Mouse (Mus musculus) myocyte (in vitro differentiated cells): ENCODE measurements around the gene Sh3bp4.

Source experiments
- MAX ChIP-seq: IDR thresholded peaks from one replicate; pipeline ENCODE4 v1.6.1; 2011; ENCODE audit warnings: low read depth, mild to moderate bottlenecking, control low read depth
- MYOD1 ChIP-seq, 3 experiments: IDR thresholded peaks; one replicate each; pipeline ENCODE4 v1.6.1; 2011; ENCODE audit warnings: control low read depth in 2 of 3, low read depth in 2 of 3, mild to moderate bottlenecking in 2 of 3, moderate library complexity in 1 of 3; ENCODE audit not compliant: insufficient read length in 2 of 3, control insufficient read depth in 1 of 3
- MYOG ChIP-seq, 3 experiments: IDR thresholded peaks; one replicate each; pipeline ENCODE4 v1.6.1; 2011; ENCODE audit warnings: control low read depth in 2 of 3, low read depth in 2 of 3, mild to moderate bottlenecking in 2 of 3; ENCODE audit not compliant: insufficient read length in 2 of 3, control insufficient read depth in 1 of 3, insufficient read depth in 1 of 3
- POLR2A ChIP-seq: IDR thresholded peaks from one replicate; pipeline ENCODE4 v1.6.1; 2011; ENCODE audit warnings: low read depth, mild to moderate bottlenecking, control low read depth, moderate library complexity; ENCODE audit not compliant: insufficient read length
- USF1 ChIP-seq: IDR thresholded peaks from one replicate; pipeline ENCODE4 v1.6.1; 2011; ENCODE audit warnings: low read depth, mild to moderate bottlenecking, control low read depth, moderate library complexity

- TF ChIP-seq MAX (no peak), USF1 (no peak), POLR2A (no peak), MYOG (IDR thresholded peaks at IDR 0.05; ENCODE audit: control insufficient read depth in 1 of 3, insufficient read depth in 1 of 3, insufficient read length in 2 of 3, low read depth in 2 of 3) (peak in 2 of 3 experiments; percentile 48 to 62), MYOD1 (IDR thresholded peaks at IDR 0.05; ENCODE audit: control insufficient read depth in 1 of 3, insufficient read length in 2 of 3, low read depth in 2 of 3) (peak; percentile 29 to 71 (median 38))
Observed at GRCm38 (mm10) chr1:89120290-89120689, 50.1 kb downstream of the Sh3bp4 start.
